Mouse (Mus musculus) kidney, adult 2 months (tissue): ENCODE measurements around the gene Rab4a.

ENCODE experiments used
- CTCF ChIP-seq: fragments of 200-500 bp; conservative IDR thresholded peaks from 2 replicates; pipeline ENCODE4 v1.5.1; 2011; ENCODE audit warnings: low read depth, mild to moderate bottlenecking, control low read depth, low read length, moderate library complexity, mixed read lengths; ENCODE audit not compliant: insufficient read depth, insufficient read length
- POLR2A ChIP-seq: fragments of 200-500 bp; IDR thresholded peaks from one replicate; pipeline ENCODE4 v1.6.1; 2011; ENCODE audit warnings: low read depth, low read length, control low read depth

DNA sequence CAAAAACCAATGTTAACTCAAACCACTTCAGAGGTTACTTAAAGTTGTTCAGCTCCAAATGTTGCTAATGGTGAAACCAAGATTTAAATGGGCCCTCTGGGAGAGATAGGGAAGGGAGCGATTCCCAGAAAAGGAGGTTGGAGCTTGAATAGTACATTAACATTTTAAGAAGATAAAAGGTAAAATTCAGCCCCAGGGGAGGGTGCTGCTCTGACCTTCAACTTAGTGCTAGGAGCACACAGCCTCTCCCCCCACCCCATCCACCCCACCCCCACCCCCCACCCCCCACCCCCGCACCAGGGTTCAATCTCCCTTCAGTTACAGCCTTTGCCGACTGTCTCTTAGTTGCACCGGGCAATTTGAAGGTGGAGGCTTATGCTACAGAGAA, 43.9 kb upstream of the Rab4a start:
- TF ChIP-seq CTCF (no peak), POLR2A (no peak)
